Mouse (Mus musculus) liver, adult 2 months (tissue): ENCODE results near the gene Mrvi1.

Experiments
- CTCF ChIP-seq: fragments of 200-500 bp; IDR thresholded peaks from 2 replicates; pipeline ENCODE4 v1.5.1; 2011; ENCODE audit warnings: low read depth, low read length, control low read depth
- POLR2A ChIP-seq: fragments of 200-500 bp; IDR thresholded peaks from 2 replicates; pipeline ENCODE4 v1.6.1; 2011; ENCODE audit warnings: low read length, control low read depth; ENCODE audit not compliant: insufficient read depth; ENCODE audit errors: extremely low read depth

GRCm38 (mm10) chr7:110881746-110882333 is 100.4 kb downstream of the Mrvi1 start:
- TF ChIP-seq CTCF: no peak
- TF ChIP-seq POLR2A: no peak
